Mouse (Mus musculus): ENCODE data around the gene Porcn.

Gene Porcn

DNA sequence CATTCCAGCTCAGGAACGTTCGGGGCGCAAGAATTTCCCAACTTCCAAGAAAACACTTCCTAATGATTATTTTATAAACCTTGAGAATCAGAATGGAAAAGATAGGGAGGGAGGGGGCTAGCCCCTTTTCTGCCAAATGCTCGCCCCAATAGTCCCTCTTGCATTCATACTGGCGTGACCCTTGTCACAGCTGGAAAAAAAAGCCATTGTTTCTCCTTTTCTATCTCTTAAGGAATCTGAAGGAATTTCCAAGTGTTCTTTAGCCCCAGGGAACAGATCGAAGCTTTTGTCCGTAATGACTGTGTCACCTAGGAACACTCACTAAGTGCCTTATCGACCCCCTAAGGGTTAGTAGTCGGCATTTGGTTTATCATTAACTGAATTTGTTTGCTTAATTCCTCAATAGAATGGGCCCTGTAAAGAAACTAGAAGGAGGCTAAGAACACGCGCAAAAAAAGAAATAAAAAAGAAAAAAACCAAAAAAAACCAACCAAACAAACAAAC, 421 bp upstream of the Porcn start:
- in situ Hi-C loops (cut with MboI, MseI): no loop called here

DNA sequence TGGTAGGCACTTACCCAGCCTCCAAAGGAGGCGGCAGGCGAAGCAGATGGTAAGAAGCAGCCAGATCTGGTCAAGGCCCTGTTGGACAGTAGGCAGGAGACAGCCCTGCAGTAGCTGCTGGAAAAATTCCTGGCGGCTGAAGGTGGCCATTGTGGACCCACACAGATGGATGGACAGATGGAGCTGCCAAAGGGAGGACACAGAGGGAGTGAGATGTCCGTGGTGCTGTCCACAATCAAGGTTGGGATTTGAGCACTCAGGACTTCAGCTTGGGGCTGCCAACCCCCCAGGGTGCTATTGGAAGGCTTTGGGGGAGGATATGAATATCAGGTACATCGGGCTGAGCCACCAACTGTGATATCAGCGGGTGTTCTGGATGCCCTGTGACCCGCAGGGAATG, 774 bp downstream of the Porcn start:
- in situ Hi-C loops (cut with MboI, MseI): no loop called here

- in situ Hi-C loops (cut with MboI, MseI): no loop called here
These were observed 1.2 kb downstream of the Porcn start for GRCm38 (mm10) chrX:8205088-8205487.

DNA sequence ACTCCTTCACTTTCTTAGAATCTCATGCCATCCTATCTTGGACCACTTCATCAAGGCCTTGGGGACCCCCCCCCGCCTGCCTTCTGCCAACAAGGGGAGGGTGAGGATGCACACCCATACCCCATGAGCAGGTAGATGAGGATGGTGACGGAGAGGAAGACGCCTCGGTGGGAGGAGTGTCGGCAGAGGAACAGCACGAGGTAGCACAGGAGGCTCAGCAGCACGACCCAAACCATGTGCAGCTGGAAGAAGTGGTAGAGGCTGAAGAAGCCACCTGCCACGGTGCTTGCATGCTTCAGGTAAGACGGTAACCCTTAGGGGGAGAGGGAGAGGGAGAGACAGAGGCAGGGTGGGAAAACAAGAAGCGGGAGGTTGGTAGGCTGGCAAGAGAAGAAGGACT, 2.2 kb downstream of the Porcn start:
- in situ Hi-C loops (cut with MboI, MseI): no loop called here

DNA sequence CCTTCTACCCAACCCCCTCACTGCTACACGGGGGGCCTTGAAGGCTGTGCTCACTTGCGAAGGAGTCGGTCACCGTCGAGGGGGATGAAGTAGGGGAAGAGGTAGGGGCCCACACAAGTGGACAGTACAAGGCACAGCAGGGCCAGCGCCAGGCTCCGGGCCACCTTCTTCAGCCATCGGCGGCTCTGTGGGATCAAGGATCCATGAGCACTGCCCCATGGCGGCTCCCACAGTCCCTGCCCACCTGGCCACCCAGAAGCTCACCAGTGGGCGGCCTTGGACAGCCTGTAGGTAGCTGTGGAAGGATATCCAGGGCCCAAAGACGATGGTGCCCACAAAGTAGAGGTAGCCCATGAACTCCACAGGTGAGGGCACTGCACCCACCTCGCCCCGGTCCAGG, 3.2 kb downstream of the Porcn start:
- in situ Hi-C loops (cut with MboI, MseI): no loop called here

DNA sequence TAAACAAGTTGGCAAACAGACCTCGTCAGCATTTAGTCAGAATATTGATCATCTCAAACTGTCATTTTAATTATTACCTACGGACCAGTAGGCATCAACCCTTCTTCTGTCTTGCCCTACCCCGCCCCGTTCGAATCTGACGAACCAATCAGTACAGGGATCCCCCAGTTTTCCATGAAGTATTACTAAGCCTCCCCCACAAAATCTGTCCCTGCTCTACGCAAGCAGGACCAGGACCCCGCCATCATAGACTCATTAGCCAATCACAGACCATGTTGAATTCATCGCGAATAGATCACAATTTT, 13.0 kb downstream of the Porcn start, which contains the start of gene Ebp:
TSS of gene Ebp (minus strand) at position 94 of the 305 bp plus-strand sequence.
- in situ Hi-C loops (cut with MboI, MseI): no loop called here

DNA sequence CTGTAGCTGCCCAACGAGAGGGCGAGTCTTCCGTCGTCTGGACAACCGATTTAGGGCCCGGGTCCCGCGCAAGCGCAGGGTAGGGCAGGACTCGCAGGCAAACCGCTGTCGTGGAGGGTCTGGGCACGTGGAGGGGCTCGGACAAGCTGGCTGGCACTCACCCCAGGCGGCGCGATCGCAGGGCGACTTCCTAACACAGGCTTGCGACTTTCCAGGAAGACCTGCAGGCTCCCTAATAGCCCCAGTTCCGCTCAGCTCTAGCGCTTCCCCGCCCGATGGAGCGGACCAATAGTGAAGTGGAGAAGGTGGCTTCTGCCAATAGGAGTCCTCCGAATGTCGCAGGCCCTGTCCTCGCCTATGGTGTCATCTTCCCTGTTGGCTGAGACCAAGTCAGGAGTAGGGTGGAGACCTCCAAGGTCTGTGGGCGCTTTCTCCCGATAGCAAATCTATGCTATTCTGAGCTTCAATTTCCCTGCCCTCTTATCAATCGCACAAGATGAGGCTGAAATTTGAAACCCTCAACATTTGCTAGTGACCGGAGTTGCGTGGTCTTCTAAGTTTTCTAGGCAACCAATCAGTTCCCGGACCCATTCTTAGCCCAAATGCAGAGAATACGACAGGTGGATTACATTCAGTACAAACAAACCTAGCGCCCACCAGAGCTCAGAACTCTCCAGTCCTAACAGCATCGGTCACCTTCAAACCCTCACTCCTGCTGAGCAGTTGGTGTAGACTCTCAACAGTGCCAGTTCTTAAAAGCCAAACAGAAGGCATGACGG, 13.5 kb downstream of the Porcn start:
- in situ Hi-C loops (cut with MboI, MseI): no loop called here

DNA sequence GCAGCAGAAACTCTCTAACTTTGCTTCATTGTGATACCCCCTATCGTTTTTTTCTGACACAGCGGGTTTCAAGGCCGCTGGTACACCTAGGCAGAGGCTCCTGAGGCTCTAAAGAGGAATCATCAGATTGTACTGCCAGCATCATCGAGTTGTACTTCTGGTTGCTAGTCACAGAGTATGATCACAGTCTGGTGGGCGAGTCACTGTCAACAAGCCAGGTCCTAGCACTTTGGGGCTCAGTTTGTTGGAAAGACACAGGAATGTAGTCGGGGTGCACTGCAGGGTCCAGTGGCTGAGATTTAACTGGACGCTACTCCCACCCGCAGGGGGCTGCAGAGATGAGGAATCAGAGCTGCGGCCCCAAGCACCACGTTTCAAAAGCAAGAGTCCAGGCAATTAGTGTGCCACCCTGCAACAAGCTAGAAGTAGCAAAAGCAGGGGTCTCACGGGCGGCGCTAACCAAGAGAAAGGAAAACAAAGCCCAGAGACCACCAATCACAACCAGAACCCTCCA, 14.1 kb downstream of the Porcn start:
- in situ Hi-C loops (cut with MboI, MseI): no loop called here

- in situ Hi-C loops (cut with MboI, MseI): no loop called here
These were observed 23.3 kb downstream of the Porcn start for GRCm38 (mm10) chrX:8182871-8183540.

- in situ Hi-C loops (cut with MboI, MseI): no loop called here
These were observed 26.7 kb downstream of the Porcn start for GRCm38 (mm10) chrX:8179646-8180045.

GRCm38 (mm10) chrX:8178871-8179270, 27.5 kb downstream of the Porcn start:
- in situ Hi-C loops (cut with MboI, MseI): no loop called here

GRCm38 (mm10) chrX:8175504-8176385, 30.6 kb downstream of the Porcn start, which contains the start of gene Tbc1d25:
TSS of gene Tbc1d25 (minus strand) at chrX:8176181.
- in situ Hi-C loops (cut with MboI, MseI): no loop called here

- in situ Hi-C loops (cut with MboI, MseI): no loop called here
These were observed 31.2 kb downstream of the Porcn start for GRCm38 (mm10) chrX:8175169-8175503.

DNA sequence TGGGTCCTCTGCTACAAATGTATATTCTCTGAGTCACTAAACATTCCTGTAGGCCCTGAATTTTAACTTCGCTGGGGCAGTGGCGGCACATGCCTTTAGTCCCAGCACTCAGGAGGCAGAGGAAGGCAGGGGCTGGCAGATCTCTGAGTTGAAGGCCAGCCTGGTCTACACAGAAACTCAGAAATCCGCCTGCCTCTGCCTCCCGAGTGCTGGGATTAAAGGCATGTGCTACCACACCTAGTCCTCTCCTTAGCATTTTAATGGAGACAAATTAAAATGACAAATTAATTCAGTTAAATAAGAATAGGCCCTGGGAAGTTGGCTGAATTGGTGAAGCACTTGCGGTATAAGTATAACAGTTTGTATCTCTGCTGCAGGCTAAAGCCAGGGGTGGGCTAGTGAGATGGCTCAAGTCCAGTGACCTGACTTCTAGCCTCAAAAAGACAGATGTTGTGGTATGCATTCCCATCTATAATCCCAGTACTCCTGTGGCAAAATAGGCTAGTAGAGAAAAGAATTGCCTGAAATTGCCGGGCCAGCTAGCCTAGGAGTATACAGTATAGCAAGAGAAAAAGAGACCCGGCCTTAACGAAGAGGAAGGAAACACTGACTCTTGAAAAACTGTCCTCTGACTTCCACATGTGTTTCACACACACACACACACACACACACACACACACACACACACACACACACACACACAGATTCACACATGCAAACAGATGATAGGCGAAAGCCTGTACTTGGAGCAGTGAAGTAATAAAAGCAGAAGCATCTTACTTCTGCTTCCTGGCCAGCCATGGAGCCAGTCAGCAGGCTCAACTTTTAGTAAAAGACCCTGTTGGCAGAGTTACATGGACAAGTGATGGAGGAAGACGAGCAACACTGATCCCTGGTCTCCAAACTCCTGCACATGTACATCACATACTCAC, 38.3 kb downstream of the Porcn start:
- in situ Hi-C loops (cut with MboI, MseI): no loop called here

GRCm38 (mm10) chrX:8164471-8164870, 41.9 kb downstream of the Porcn start:
- in situ Hi-C loops (cut with MboI, MseI): no loop called here

DNA sequence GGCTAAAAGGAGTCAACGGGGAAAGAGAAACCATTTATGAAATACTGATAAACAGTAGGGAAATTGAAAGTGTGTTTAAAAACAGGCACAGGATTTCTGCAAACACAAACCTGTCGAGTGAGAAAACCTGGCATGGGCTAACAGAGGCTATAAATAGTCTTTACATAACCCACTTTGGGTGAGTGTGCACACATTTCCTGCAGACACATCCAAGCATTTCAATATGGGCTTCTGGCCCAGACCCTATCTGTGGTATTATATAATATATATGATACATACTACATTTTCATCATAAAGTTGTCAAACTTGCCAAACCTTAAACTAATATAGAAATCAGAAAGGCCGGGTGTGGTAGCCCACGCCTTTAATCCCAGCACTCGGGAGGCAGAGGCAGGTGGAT, 43.2 kb downstream of the Porcn start:
- in situ Hi-C loops (cut with MboI, MseI): no loop called here

- in situ Hi-C loops (cut with MboI, MseI): no loop called here
These were observed 61.0 kb downstream of the Porcn start, which contains the start of gene Rbm3 for GRCm38 (mm10) chrX:8145153-8145991. TSS of gene Rbm3 (minus strand) at chrX:8145880.
